Comparison of ENCODE assay signal across 30 mouse cellular contexts in genomic region chr1:179663065-179663464, GRCm38 (mm10). TPM values are rescaled to one million over a fixed set of nuclear protein-coding genes. Genes with fewer than 3 reads are reported as not detected.
DNase-seq lines count a peak whose midpoint lies in the region; ATAC-seq lines count a peak whose summit lies in the region.
"Had no signal": no experiment of that assay in that cellular context is flagged by ENCODE, and none has a peak within 500 bp of the region (broad histone marks: within the 10 kb centered on the region; RNA-seq: fewer than 3 reads in every experiment).

No protein-coding gene starts in this region.

- no peaks in the 10 kb centered on the region for H3K27me3 ChIP-seq in heart, embryonic 11.5 days (ENCODE audit: control insufficient read depth, insufficient read depth, low read length)
- H3K27me3 ChIP-seq: embryonic facial prominence, embryonic 13.5 days; forebrain, embryonic 12.5 days; forebrain, embryonic 15.5 days; heart, embryonic 13.5 days; Patski had no signal

- no peaks in the 10 kb centered on the region for H3K36me3 ChIP-seq in heart, embryonic 11.5 days (ENCODE audit: control insufficient read depth, insufficient read depth, low read length)
- H3K36me3 ChIP-seq: embryonic facial prominence, embryonic 10.5 days; embryonic facial prominence, embryonic 13.5 days; forebrain, embryonic 12.5 days; forebrain, embryonic 15.5 days; G1E; heart, embryonic 13.5 days had no signal

- no peaks in the 10 kb centered on the region for H3K9me3 ChIP-seq in heart, embryonic 11.5 days (replicated peaks; ENCODE audit: control insufficient read depth, low read length)
- H3K9me3 ChIP-seq: embryonic facial prominence, embryonic 10.5 days; embryonic facial prominence, embryonic 13.5 days; forebrain, embryonic 12.5 days; forebrain, embryonic 15.5 days; G1E; heart, embryonic 13.5 days had no signal

- H3K4me3 ChIP-seq in heart, embryonic 11.5 days (ENCODE audit: low read depth, low read length): no peak overlapping the region
- H3K4me3 ChIP-seq: embryonic facial prominence, embryonic 10.5 days; embryonic facial prominence, embryonic 13.5 days; erythroblast, embryonic 14.5 days; forebrain, embryonic 12.5 days; forebrain, embryonic 15.5 days; gastrocnemius, adult 2 months; heart, embryonic 13.5 days had no signal

- ATAC-seq in heart, embryonic 11.5 days (replicated peaks; ENCODE audit: insufficient number of reproducible peaks, low FRiP score, low TSS enrichment): no peak
- ATAC-seq: forebrain, embryonic 15.5 days; hindbrain, postnatal 0 days; Patski had no signal

- no peak overlapping the region for H3K9ac ChIP-seq in heart, embryonic 11.5 days (ENCODE audit: low read depth, low read length)
- H3K9ac ChIP-seq: embryonic facial prominence, embryonic 13.5 days; forebrain, embryonic 12.5 days; forebrain, embryonic 15.5 days; heart, embryonic 13.5 days; hindbrain, embryonic 14.5 days had no signal

- 68% methylated on average over 5 of the region's 5 CpGs for WGBS in heart, embryonic 11.5 days (ENCODE audit: insufficient replicate concordance)

- intact Hi-C loops in left cerebral cortex, postnatal 4 days (cut with DNase I): loop anchor here (10.0 kb wide), 1 partner anchor 158 kb away; no protein-coding TSS in a partner anchor

- DNase-seq in heart, adult 11 months: peak; percentile 55
- DNase-seq in left cerebral cortex, adult 18-20 months (ENCODE audit: low spot score in 2 of 2): peak; percentile 21 to 27
- DNase-seq in left cerebral cortex, postnatal 4 days: no peak
- DNase-seq in right cerebral cortex, adult 2 months (ENCODE audit: low spot score in 2 of 2): peak; percentile 55
- no peak for DNase-seq in right cerebral cortex, postnatal 14 days
- peak; percentile 71 for DNase-seq in telencephalon, adult 2 months (ENCODE audit: low read depth, low spot score)
- DNase-seq: adrenal gland, postnatal 10 days; adrenal gland, postnatal 36 days; B cell, adult 2 months; cerebellum, adult 11 months; cerebellum, adult 2 months; cerebellum, adult 9-11 months; cerebellum, postnatal 36 days; embryo, embryonic 11 days; gastrocnemius, adult 2 months; gastrocnemius, postnatal 14 days; heart, adult 18-20 months; heart, postnatal 14 days; heart, postnatal 4 days had no signal

- no peaks in the 10 kb centered on the region for H3K4me1 ChIP-seq in heart, embryonic 11.5 days (ENCODE audit: control insufficient read depth, insufficient read depth, low read length)
- H3K4me1 ChIP-seq: embryonic facial prominence, embryonic 13.5 days had no signal

- no peak overlapping the region for H3K27ac ChIP-seq in heart, embryonic 11.5 days (ENCODE audit: low read depth, low read length)
- H3K27ac ChIP-seq: embryonic facial prominence, embryonic 10.5 days; embryonic facial prominence, embryonic 13.5 days; forebrain, embryonic 12.5 days; forebrain, embryonic 15.5 days; gastrocnemius, adult 2 months; heart, embryonic 13.5 days; hindbrain, embryonic 14.5 days; hindbrain, postnatal 0 days had no signal

- no peak overlapping the region for H3K4me2 ChIP-seq in heart, embryonic 11.5 days
- H3K4me2 ChIP-seq: embryonic facial prominence, embryonic 13.5 days; forebrain, embryonic 12.5 days; forebrain, embryonic 15.5 days; heart, embryonic 13.5 days; hindbrain, embryonic 14.5 days had no signal

RNA-seq across cellular contexts. Expression of gene Sccpdh, which starts 4.9 kb away (rescaled TPM):
- polyA plus RNA-seq in heart, embryonic 11.5 days (2014; fragmentation: Nextera tagmentation; extraction: Ambion mirVana): 82.4 and 96.1 TPM in 2 replicates
- total RNA-seq in left cerebral cortex, adult 18-20 months (2021): 10 to 100 TPM; 62.2 to 62.4 TPM
- total RNA-seq in left cerebral cortex, postnatal 4 days (2021): 10 to 100 TPM; 88.3 to 88.5 TPM
- polyA plus RNA-seq: erythroblast, embryonic 14.5 days had no signal

Comparison
In these comparisons a context has a peak if more than half of its experiments do, and no peak if none do; other contexts are left out.
1. DNase-seq: peak in heart, adult 11 months (single experiment), left cerebral cortex, adult 18-20 months (2 of 2), right cerebral cortex, adult 2 months (2 of 2) and telencephalon, adult 2 months (single experiment); none in left cerebral cortex, postnatal 4 days (single experiment) and right cerebral cortex, postnatal 14 days (single experiment).